Comparison of ENCODE assay signal across 9 mouse cellular contexts in the genomic region with DNA sequence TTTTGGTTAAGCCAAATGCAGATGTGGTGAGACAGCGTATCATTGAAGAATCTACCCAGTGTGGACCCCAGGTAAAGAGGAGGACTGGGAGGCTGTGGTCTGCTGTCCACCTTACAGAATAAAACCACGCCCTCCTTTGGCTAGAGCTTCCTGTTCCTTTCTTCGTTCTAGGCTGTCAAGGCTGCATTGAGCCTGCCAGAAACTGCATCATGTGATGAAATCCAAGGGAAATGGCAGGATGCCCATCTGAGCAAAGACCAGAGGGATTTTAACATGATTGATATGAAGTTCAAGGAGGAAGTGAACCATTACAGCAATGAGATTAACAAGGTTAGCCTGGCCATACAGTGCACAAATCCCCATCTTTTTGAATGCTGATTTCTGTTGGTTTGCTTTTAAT. TPM values are rescaled to one million over a fixed set of nuclear protein-coding genes. Genes with fewer than 3 reads are reported as not detected.
DNase-seq lines count a peak whose midpoint lies in the region; ATAC-seq lines count a peak whose summit lies in the region.
"Had no signal": no experiment of that assay in that cellular context is flagged by ENCODE, and none has a peak within 500 bp of the region (broad histone marks: within the 10 kb centered on the region; RNA-seq: fewer than 3 reads in every experiment).

No protein-coding gene starts in this region.

- H3K27ac ChIP-seq in intestine, embryonic 15.5 days = no peak overlapping the region
- H3K27ac ChIP-seq: neural tube, embryonic 12.5 days had no signal

- no peak overlapping the region for H3K4me2 ChIP-seq in intestine, embryonic 15.5 days (replicated peaks)
- H3K4me2 ChIP-seq: neural tube, embryonic 12.5 days had no signal

- H3K36me3 ChIP-seq in intestine, embryonic 15.5 days = peaks cover 29% of the 10 kb centered on the region

- WGBS in intestine, embryonic 15.5 days = 77% methylated on average over 3 of the region's 3 CpGs

- H3K9ac ChIP-seq in intestine, embryonic 15.5 days = no peak overlapping the region
- H3K9ac ChIP-seq: neural tube, embryonic 12.5 days had no signal

- DNase-seq in cerebellum, postnatal 10 days = peak; percentile 57 to 69
- DNase-seq in ovary, adult 18-20 months (ENCODE audit: low spot score) = peak; percentile 72
- no peak for DNase-seq in ovary, postnatal 10 days (ENCODE audit: low spot score)
- DNase-seq in kidney, adult 8-10 months = peak; percentile 80 to 85
- DNase-seq in ovary, postnatal 36 days (ENCODE audit: low spot score) = peak; percentile 46
- DNase-seq in spleen, postnatal 14 days (ENCODE audit: low spot score in 2 of 2) = no peak

- no peaks in the 10 kb centered on the region for H3K9me3 ChIP-seq in intestine, embryonic 15.5 days
- H3K9me3 ChIP-seq: neural tube, embryonic 12.5 days had no signal

- H3K4me3 ChIP-seq in intestine, embryonic 15.5 days (replicated peaks) = no peak overlapping the region
- H3K4me3 ChIP-seq: neural tube, embryonic 12.5 days had no signal

- H3K27me3 ChIP-seq in intestine, embryonic 15.5 days (replicated peaks) = no peaks in the 10 kb centered on the region
- H3K27me3 ChIP-seq: neural tube, embryonic 12.5 days had no signal

- no peak for ATAC-seq in cerebellum, adult (ENCODE audit: insufficient number of reproducible peaks, low FRiP score, low TSS enrichment)
- ATAC-seq in intestine, embryonic 15.5 days = no peak

- H3K4me1 ChIP-seq in intestine, embryonic 15.5 days (replicated peaks) = no peaks in the 10 kb centered on the region
- H3K4me1 ChIP-seq: neural tube, embryonic 12.5 days had no signal

RNA-seq across cellular contexts. Expression of a gene that starts 41.7 kb away (rescaled TPM):
- polyA plus RNA-seq in intestine, embryonic 15.5 days (2015; fragmentation: Nextera tagmentation; extraction: Ambion mirVana) = 30.2 and 30.8 TPM in 2 replicates

RNA-seq across cellular contexts. Expression of a gene that starts 42.0 kb away (rescaled TPM):
- polyA plus RNA-seq in intestine, embryonic 15.5 days (2015; fragmentation: Nextera tagmentation; extraction: Ambion mirVana) = 104 TPM in 2 replicates

Comparison
In these comparisons a context has a peak if more than half of its experiments do, and no peak if none do; other contexts are left out.
1. DNase-seq: peak in cerebellum, postnatal 10 days (2 of 2), ovary, adult 18-20 months (single experiment), kidney, adult 8-10 months (2 of 2) and ovary, postnatal 36 days (single experiment); none in ovary, postnatal 10 days (single experiment) and spleen, postnatal 14 days (0 of 2).